Mouse (Mus musculus) ES-E14 (cell line): ENCODE measurements around the gene Myh6.
"Not testable (repeated sequence)": the region's sequence is repeated elsewhere in the genome, so short reads cannot be mapped to it uniquely, and the experiment has no call there.

Experiments
- CHD2 ChIP-seq: IDR thresholded peaks from 2 replicates; pipeline ENCODE4 v1.6.1; 2014; ENCODE audit warnings: mild to moderate bottlenecking, low read depth, low read length, inconsistent platforms
- HCFC1 ChIP-seq: IDR thresholded peaks from 2 replicates; pipeline ENCODE4 v1.6.1; 2012; ENCODE audit warnings: low read length, inconsistent platforms, borderline replicate concordance; ENCODE audit not compliant: insufficient read depth
- MAFK ChIP-seq: IDR thresholded peaks from 2 replicates; pipeline ENCODE4 v1.6.1; 2014; ENCODE audit warnings: mild to moderate bottlenecking, low read depth, low read length, inconsistent platforms; ENCODE audit not compliant: insufficient read depth
- ZC3H11A ChIP-seq: IDR thresholded peaks from 2 replicates; pipeline ENCODE4 v1.6.1; 2012; ENCODE audit warnings: low read depth, mild to moderate bottlenecking, inconsistent platforms, low read length, borderline replicate concordance

- not testable (repeated sequence) for TF ChIP-seq CHD2, MAFK, HCFC1, ZC3H11A
These were observed 19.7 kb downstream of the Myh6 start for GRCm38 (mm10) chr14:54947008-54947407.
